Mouse (Mus musculus): ENCODE results near the gene Agpat4.

DNA sequence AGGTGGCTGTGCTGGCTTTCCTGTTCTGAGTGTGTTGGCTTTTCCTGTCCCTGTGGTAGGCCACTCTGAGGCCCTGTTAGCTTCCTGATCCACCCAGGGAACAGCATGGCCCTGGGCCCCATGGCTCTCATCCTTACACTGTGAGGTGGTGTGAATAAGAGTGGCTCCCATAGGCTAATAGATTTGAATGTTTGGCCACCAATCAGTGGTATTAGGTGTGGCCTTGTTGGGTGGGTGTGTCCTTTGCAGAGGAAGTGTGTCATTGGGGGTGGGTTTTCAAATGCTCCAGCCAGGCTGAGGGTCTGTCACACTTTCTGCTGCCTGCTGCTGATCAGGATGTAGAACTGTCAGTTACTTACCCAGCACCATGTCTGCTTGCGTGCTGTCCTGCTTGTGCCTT lies 82.6 kb downstream of the Agpat4 start:
- no peak for TF ChIP-seq CTCF (IDR thresholded peaks at IDR 0.05; ENCODE audit: insufficient read depth, low read depth, low read length)
- TF ChIP-seq POLR2A (IDR thresholded peaks at IDR 0.05; ENCODE audit: insufficient read depth, low read depth, low read length), result no peak

All from olfactory bulb, adult 2 months (tissue).